Mouse (Mus musculus): Measurements from ENCODE around the gene Fsd1l. TPM values are rescaled to one million over a fixed set of nuclear protein-coding genes. Genes with fewer than 3 reads are reported as not detected.

The Fsd1l gene
- polyA plus RNA-seq (2012; rRNA removed) = 0.09 and 0.53 TPM in 2 replicates

GRCm38 (mm10) chr4:53631316-53632010 lies at the start of gene Fsd1l:
Gene Fsd1l, plus strand, starts transcription at chr4:53631471.
- Histone ChIP-seq H3K4me1 (ENCODE audit: control insufficient read depth, insufficient read depth, insufficient read length, low read length) (peaks cover 6% of the 10 kb centered on the region), H3K27ac (ENCODE audit: insufficient read depth, low read depth, low read length) (peak within 1 kb of the TSS; percentile 36), H3K4me3 (ENCODE audit: low read depth, low read length) (peak within 1 kb of the TSS; percentile 88), H3K36me3 (ENCODE audit: control insufficient read depth, insufficient read depth, low read length) (no peaks in the 10 kb centered on the region), H3K27me3 (ENCODE audit: control insufficient read depth, insufficient read depth, low read length) (no peaks in the 10 kb centered on the region)
- peak; percentile 21; the same call in 1 of the 2 replicates for TF ChIP-seq CTCF (IDR thresholded peaks at IDR 0.05; ENCODE audit: extremely low read depth, insufficient read length, insufficient replicate concordance, low read depth, low read length)
- TF ChIP-seq POLR2A (IDR thresholded peaks at IDR 0.05; ENCODE audit: low read depth, low read length) = 0 out of 2 replicates have a peak, but pooled peaks have one; percentile 25
- WGBS = under 1% methylated on average over 61 of the region's 88 CpGs

- TF ChIP-seq CTCF (IDR thresholded peaks at IDR 0.05; ENCODE audit: extremely low read depth, insufficient read length, insufficient replicate concordance, low read depth, low read length) (no peak), POLR2A (IDR thresholded peaks at IDR 0.05; ENCODE audit: low read depth, low read length) (no peak)
- H3K36me3 ChIP-seq (ENCODE audit: control insufficient read depth, insufficient read depth, low read length) = no peaks in the 10 kb centered on the region
- peaks cover 6% of the 10 kb centered on the region; the same call in 1 of the 2 replicates for H3K4me1 ChIP-seq (ENCODE audit: control insufficient read depth, insufficient read depth, insufficient read length, low read length)
- H3K27ac ChIP-seq (ENCODE audit: insufficient read depth, low read depth, low read length) = no peak overlapping the region
- H3K27me3 ChIP-seq (ENCODE audit: control insufficient read depth, insufficient read depth, low read length) = no peaks in the 10 kb centered on the region
- H3K4me3 ChIP-seq (ENCODE audit: low read depth, low read length) = no peak overlapping the region
Measured at GRCm38 (mm10) chr4:53587676-53588075, 43.6 kb upstream of the Fsd1l start.

- peaks cover 6% of the 10 kb centered on the region; the same call in 1 of the 2 replicates for H3K4me1 ChIP-seq (ENCODE audit: control insufficient read depth, insufficient read depth, insufficient read length, low read length)
- H3K4me3 ChIP-seq (ENCODE audit: low read depth, low read length) = no peak overlapping the region
- no peak overlapping the region for H3K27ac ChIP-seq (ENCODE audit: insufficient read depth, low read depth, low read length)
- H3K27me3 ChIP-seq (ENCODE audit: control insufficient read depth, insufficient read depth, low read length) = no peaks in the 10 kb centered on the region
- H3K36me3 ChIP-seq (ENCODE audit: control insufficient read depth, insufficient read depth, low read length) = no peaks in the 10 kb centered on the region
- TF ChIP-seq POLR2A (IDR thresholded peaks at IDR 0.05; ENCODE audit: low read depth, low read length) (no peak), CTCF (IDR thresholded peaks at IDR 0.05; ENCODE audit: extremely low read depth, insufficient read length, insufficient replicate concordance, low read depth, low read length) (no peak)
- WGBS = 93% methylated on average over 1 of the region's 1 CpGs
Measured at GRCm38 (mm10) chr4:53588936-53589335, 42.3 kb upstream of the Fsd1l start.

GRCm38 (mm10) chr4:53589466-53589865 lies 41.8 kb upstream of the Fsd1l start:
- peaks cover 6% of the 10 kb centered on the region; the same call in 1 of the 2 replicates for H3K4me1 ChIP-seq (ENCODE audit: control insufficient read depth, insufficient read depth, insufficient read length, low read length)
- no peak for TF ChIP-seq POLR2A (IDR thresholded peaks at IDR 0.05; ENCODE audit: low read depth, low read length)
- no peak for TF ChIP-seq CTCF (IDR thresholded peaks at IDR 0.05; ENCODE audit: extremely low read depth, insufficient read length, insufficient replicate concordance, low read depth, low read length)
- H3K36me3 ChIP-seq (ENCODE audit: control insufficient read depth, insufficient read depth, low read length) = no peaks in the 10 kb centered on the region
- H3K4me3 ChIP-seq (ENCODE audit: low read depth, low read length) = no peak overlapping the region
- H3K27me3 ChIP-seq (ENCODE audit: control insufficient read depth, insufficient read depth, low read length) = no peaks in the 10 kb centered on the region
- 81% methylated on average over 4 of the region's 4 CpGs for WGBS
- H3K27ac ChIP-seq (ENCODE audit: insufficient read depth, low read depth, low read length) = no peak overlapping the region

- Histone ChIP-seq H3K36me3 (ENCODE audit: control insufficient read depth, insufficient read depth, low read length) (no peaks in the 10 kb centered on the region), H3K4me1 (ENCODE audit: control insufficient read depth, insufficient read depth, insufficient read length, low read length) (peaks cover 7% of the 10 kb centered on the region; the same call in 1 of the 2 replicates), H3K27me3 (ENCODE audit: control insufficient read depth, insufficient read depth, low read length) (no peaks in the 10 kb centered on the region), H3K4me3 (ENCODE audit: low read depth, low read length) (no peak overlapping the region), H3K27ac (ENCODE audit: insufficient read depth, low read depth, low read length) (no peak overlapping the region)
- TF ChIP-seq POLR2A (IDR thresholded peaks at IDR 0.05; ENCODE audit: low read depth, low read length) = no peak
- no peak for TF ChIP-seq CTCF (IDR thresholded peaks at IDR 0.05; ENCODE audit: extremely low read depth, insufficient read length, insufficient replicate concordance, low read depth, low read length)
- 23% methylated on average over 4 of the region's 4 CpGs for WGBS
Measured at GRCm38 (mm10) chr4:53590163-53590562, 41.1 kb upstream of the Fsd1l start.

GRCm38 (mm10) chr4:53590691-53591447 lies 40.4 kb upstream of the Fsd1l start:
- WGBS = 65% methylated on average over 7 of the region's 7 CpGs
- TF ChIP-seq POLR2A (IDR thresholded peaks at IDR 0.05; ENCODE audit: low read depth, low read length) = no peak
- TF ChIP-seq CTCF (IDR thresholded peaks at IDR 0.05; ENCODE audit: extremely low read depth, insufficient read length, insufficient replicate concordance, low read depth, low read length) = no peak
- Histone ChIP-seq H3K4me1 (ENCODE audit: control insufficient read depth, insufficient read depth, insufficient read length, low read length) (peaks cover 12% of the 10 kb centered on the region; the same call in 1 of the 2 replicates), H3K36me3 (ENCODE audit: control insufficient read depth, insufficient read depth, low read length) (no peaks in the 10 kb centered on the region), H3K4me3 (ENCODE audit: low read depth, low read length) (no peak overlapping the region), H3K27ac (ENCODE audit: insufficient read depth, low read depth, low read length) (no peak overlapping the region), H3K27me3 (ENCODE audit: control insufficient read depth, insufficient read depth, low read length) (no peaks in the 10 kb centered on the region)

GRCm38 (mm10) chr4:53591536-53591935 lies 39.7 kb upstream of the Fsd1l start:
- peaks cover 12% of the 10 kb centered on the region; the same call in 1 of the 2 replicates for H3K4me1 ChIP-seq (ENCODE audit: control insufficient read depth, insufficient read depth, insufficient read length, low read length)
- 95% methylated on average over 11 of the region's 11 CpGs for WGBS
- H3K27me3 ChIP-seq (ENCODE audit: control insufficient read depth, insufficient read depth, low read length) = no peaks in the 10 kb centered on the region
- H3K36me3 ChIP-seq (ENCODE audit: control insufficient read depth, insufficient read depth, low read length) = no peaks in the 10 kb centered on the region
- H3K27ac ChIP-seq (ENCODE audit: insufficient read depth, low read depth, low read length) = no peak overlapping the region
- H3K4me3 ChIP-seq (ENCODE audit: low read depth, low read length) = no peak overlapping the region
- TF ChIP-seq POLR2A (IDR thresholded peaks at IDR 0.05; ENCODE audit: low read depth, low read length) = no peak

All from small intestine, adult 2 months (tissue).